Mouse (Mus musculus) monocyte, adult 2 months (primary cell): Measurements from ENCODE around the gene Zfp941.
"Not testable (repeated sequence)": the region's sequence is repeated elsewhere in the genome, so short reads cannot be mapped to it uniquely, and the experiment has no call there.

ENCODE experiments used
- DNase-seq, 2 experiments: peaks; one replicate each; pipeline ENCODE4 v3.0.0; 2022; ENCODE audit warnings: low spot score in 2 of 2, low read depth in 1 of 2

Gene Zfp941

DNA sequence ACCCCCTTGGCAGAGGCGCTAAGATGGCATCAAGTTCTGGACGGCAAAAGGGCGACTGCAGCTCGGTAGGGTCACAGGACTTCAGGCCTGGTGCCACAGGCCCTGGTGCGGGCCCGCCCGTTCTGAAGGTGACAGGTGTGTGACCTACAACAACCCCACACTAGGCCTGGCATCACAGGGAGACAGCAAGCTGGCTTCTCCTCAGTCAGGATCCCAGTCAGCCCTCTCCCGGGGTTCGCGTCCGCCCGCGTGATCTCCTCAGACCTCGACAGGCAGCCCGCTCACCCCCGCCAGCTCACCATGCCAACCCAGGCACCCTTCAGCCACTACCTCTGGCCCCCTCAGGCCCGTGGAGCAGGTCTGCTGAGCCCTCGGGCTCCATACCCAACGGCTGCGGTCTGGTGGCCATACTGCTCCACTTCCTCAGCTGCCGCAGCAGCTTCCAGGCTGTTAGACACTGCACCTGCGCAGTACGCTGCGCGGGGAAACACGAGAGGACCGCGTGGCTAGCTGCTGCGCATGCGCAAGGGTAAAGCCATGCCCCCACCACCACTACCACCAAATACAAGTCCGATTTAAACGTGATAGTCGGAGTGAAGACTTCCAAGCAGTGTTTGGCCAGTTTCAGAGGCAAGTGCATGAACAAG lies 34.4 kb downstream of the Zfp941 start, which contains the start of gene Syce1:
TSS of gene Syce1 (minus strand) at position 447 of the 647 bp plus-strand sequence.
- no peak for DNase-seq

DNA sequence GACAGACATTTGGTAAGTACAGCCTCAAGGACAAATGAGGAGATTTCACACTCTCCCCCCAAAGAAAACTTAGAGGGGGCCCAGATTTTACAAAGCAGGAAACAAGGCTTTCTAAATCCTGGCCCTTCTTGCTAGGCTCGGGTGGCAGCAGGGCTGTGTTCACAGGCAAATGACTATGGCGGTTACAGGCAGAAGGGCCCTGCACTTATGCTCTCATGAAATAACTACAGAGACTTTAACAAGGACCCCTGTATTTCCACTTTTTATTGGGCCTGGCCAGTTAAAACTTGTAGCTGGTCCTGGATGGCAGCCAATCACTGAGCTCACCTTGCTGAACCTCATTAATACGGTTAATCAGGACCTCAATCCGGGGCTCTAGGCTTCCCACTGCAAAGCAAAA lies 41.4 kb downstream of the Zfp941 start:
- no peak for DNase-seq

DNA sequence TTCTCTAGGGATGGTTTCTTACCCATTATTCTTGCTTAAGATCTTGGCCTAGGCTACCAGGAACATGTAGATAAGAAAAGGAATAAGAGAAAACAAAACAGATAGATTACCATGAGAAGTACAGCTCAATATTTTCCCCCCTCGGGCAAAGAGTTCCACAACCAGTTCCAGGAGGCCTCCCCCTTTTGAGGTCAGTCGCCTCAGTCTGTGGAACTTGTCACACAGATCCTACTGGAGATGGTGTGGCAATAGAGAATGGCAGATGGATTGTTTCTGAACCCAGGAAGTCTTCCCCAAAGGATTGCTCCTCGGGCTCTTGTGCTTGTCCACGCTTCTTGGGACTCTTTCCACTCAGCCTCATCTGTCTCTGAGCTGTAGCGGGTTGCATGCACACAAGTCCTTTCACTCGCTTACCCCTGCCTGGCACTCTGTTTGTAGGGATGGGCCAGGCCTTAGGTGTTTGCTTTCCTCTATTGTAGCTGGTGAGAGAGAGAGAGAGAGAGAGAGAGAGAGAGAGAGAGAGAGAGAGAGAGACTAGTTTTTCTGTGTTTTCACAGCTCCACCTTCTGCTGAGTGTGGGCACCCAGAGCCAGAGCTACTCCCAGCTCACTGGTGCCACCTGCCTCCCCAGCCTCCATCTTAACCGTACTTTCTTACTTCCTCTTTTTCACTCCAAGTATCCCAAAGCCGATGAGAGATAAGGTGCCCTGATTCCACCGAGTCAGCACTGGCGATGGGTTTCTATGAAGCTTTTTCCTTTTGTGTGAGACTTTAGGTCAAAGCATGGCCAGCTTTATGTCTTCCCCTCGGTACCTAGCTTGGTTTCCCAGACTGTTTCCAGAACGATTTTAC lies 55.9 kb downstream of the Zfp941 start:
- no peak for DNase-seq

GRCm38 (mm10) chr7:140765391-140765790 lies 56.6 kb downstream of the Zfp941 start:
- not testable (repeated sequence) for DNase-seq

DNA sequence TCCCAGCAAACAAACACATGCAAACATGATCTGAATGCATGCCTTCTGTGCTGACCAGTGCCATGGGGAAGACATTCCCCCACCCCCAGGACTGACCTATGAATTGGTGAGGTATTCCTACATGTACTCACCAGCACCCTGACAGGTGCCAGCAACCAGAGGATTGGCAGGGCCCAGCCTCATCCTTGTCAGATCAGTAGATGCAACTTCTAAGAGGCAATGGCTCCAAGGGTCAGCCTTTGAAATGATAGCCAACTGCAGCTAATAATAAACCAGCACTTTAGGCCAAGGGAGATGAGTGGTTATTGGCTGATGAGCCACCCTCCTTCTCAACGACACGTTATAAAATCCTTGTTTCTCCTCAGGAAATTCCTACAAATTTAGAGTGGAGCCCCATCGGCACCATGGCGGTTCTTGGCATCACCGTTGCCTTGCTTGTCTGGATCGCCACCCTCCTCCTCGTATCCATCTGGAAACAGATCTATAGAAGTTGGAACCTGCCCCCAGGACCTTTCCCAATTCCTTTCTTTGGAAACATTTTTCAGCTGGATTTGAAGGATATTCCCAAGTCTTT lies 58.4 kb downstream of the Zfp941 start, which contains the start of gene Cyp2e1:
TSS of gene Cyp2e1 (plus strand) at position 293 of the 574 bp plus-strand sequence.
- no peak for DNase-seq

DNA sequence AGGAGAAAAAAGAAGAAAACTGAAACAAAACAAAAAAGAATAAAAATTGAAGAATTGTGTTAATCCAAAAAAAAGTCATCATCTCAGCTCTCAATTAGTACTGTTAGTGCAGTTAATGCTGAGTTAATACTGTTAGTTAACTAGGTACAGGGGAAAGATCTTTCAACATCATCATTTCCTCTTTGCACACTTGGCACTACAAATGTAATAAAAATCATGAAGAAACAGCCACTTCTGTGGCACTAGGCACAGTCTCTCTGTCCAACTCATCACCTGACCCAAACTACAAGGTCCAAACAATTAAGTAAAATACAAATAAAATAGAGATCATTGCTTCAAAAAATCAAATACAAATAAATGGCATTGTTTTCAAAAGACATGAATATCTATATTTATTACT lies 61.3 kb downstream of the Zfp941 start:
- DNase-seq = no peak
